Mouse (Mus musculus) layer of hippocampus, adult 8-10 months (tissue): ENCODE results near the gene Hoxb8. TPM values are rescaled to one million over a fixed set of nuclear protein-coding genes. Genes with fewer than 3 reads are reported as not detected.

ENCODE experiments used
- DNase-seq, 2 experiments: peaks; one replicate each; pipeline ENCODE4 v3.0.0; 2022; ENCODE audit warnings: low spot score in 2 of 2
- total RNA-seq, 4 experiments: library from RNA; stranded (reverse); gene quantifications; 2 replicates each; pipeline ENCODE4 v1.2.4; 2022

Gene Hoxb8
- total RNA-seq, 4 experiments from 2014 or later, result not detected

- DNase-seq, result no peak
Measured at GRCm38 (mm10) chr11:96314671-96315343, 33.1 kb downstream of the Hoxb8 start.

- no peak for DNase-seq
Measured at GRCm38 (mm10) chr11:96315344-96315681, 33.6 kb downstream of the Hoxb8 start.

- no peak for DNase-seq
Measured at GRCm38 (mm10) chr11:96316696-96317607, 35.2 kb downstream of the Hoxb8 start.

GRCm38 (mm10) chr11:96317608-96318367, 36.1 kb downstream of the Hoxb8 start, which contains the start of gene Hoxb4:
Hoxb4 (plus strand) TSS chr11:96318267.
- no peak for DNase-seq

- DNase-seq, result no peak
Measured at GRCm38 (mm10) chr11:96318368-96319070, 36.8 kb downstream of the Hoxb8 start.

- DNase-seq, result no peak
Measured at GRCm38 (mm10) chr11:96319071-96319902, 37.6 kb downstream of the Hoxb8 start.

- no peak for DNase-seq
Measured at GRCm38 (mm10) chr11:96319910-96320309, 38.2 kb downstream of the Hoxb8 start.

- DNase-seq, result no peak
Measured at GRCm38 (mm10) chr11:96320688-96321087, 39.0 kb downstream of the Hoxb8 start.

GRCm38 (mm10) chr11:96321846-96322245, 40.1 kb downstream of the Hoxb8 start:
- no peak for DNase-seq

- no peak for DNase-seq
Measured at GRCm38 (mm10) chr11:96322738-96323137, 41.0 kb downstream of the Hoxb8 start.

GRCm38 (mm10) chr11:96323154-96323553, 41.4 kb downstream of the Hoxb8 start, which contains the start of gene Hoxb3:
Hoxb3 (plus strand) TSS chr11:96323326.
- no peak for DNase-seq

- DNase-seq, result no peak
Measured at GRCm38 (mm10) chr11:96324125-96324524, 42.4 kb downstream of the Hoxb8 start.

- DNase-seq, result no peak
Measured at GRCm38 (mm10) chr11:96324965-96325364, 43.3 kb downstream of the Hoxb8 start.

GRCm38 (mm10) chr11:96325747-96326212, 44.1 kb downstream of the Hoxb8 start:
- DNase-seq, result no peak

- DNase-seq, result no peak
Measured at GRCm38 (mm10) chr11:96326705-96327104, 45.0 kb downstream of the Hoxb8 start.

GRCm38 (mm10) chr11:96327122-96327521, 45.4 kb downstream of the Hoxb8 start:
- no peak for DNase-seq

GRCm38 (mm10) chr11:96327750-96328149, 46.0 kb downstream of the Hoxb8 start:
- DNase-seq, result no peak

- no peak for DNase-seq
Measured at GRCm38 (mm10) chr11:96328605-96329004, 46.9 kb downstream of the Hoxb8 start.

- no peak for DNase-seq
Measured at GRCm38 (mm10) chr11:96332105-96332504, 50.4 kb downstream of the Hoxb8 start.

- no peak for DNase-seq
Measured at GRCm38 (mm10) chr11:96332618-96333032, 50.9 kb downstream of the Hoxb8 start.
